Mouse (Mus musculus): ENCODE results near the gene Cep170b. TPM values are rescaled to one million over a fixed set of nuclear protein-coding genes. Genes with fewer than 3 reads are reported as not detected.

The Cep170b gene
- polyA plus RNA-seq, 1 experiment from 2014 or later: 14.7 TPM

DNA sequence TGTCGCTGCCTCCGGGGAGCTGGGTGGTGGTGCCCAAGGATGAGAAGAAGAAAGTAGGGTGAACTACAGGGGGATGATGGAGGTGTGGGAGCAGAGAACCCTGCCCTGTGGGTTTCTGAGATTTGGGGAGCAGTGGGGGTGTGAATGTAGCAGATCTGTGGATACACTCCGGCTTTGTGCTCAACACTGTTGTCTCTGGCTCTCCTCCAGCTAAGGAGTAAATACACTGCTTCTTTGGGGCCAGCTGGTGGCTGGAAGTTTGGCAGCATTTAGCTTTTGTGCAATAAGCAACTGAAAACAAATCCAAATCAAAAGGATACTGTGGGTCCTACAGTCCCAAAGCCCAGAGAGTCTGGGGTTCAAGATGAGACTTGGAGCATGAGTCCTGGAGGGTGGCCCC, 6.3 kb upstream of the Cep170b start:
- peak overlapping the region; percentile 61; the same call in 1 of the 2 replicates for H3K27ac ChIP-seq
- ATAC-seq (ENCODE audit: low FRiP score, low read depth): no peak
- WGBS: 60% methylated on average over 3 of the region's 3 CpGs

DNA sequence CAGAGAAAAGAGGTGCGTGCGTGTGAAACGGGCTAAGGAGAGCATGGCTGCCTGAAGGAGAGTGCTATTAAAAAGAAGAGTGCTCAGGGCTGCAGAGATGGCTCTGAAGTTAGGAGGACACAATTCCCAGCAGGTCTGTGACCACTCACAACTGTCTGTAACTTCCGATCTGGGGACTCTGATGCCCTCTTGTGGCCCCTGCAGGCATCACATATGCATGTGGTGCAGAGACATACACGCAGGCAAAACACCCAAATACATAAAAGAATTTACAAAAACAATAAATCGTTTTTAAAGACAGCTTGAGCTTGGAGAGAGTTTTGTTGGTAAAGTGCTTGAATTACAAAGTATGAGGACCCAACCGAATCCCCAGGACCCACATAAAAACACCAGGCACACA, 3.1 kb upstream of the Cep170b start:
- Histone ChIP-seq H3K36me3 (no peaks in the 10 kb centered on the region), H3K9ac (no peak overlapping the region)

More for the DNA sequence above, 6.3 kb upstream of the Cep170b start:
- 0 out of 2 replicates have a peak overlapping the region, but pooled peaks have one; percentile 25 for H3K9ac ChIP-seq
- no peak overlapping the region; the same call in 1 of the 2 replicates for H3K4me2 ChIP-seq (replicated peaks)
- no peaks in the 10 kb centered on the region for H3K36me3 ChIP-seq
- H3K9me3 ChIP-seq: no peaks in the 10 kb centered on the region
- peaks cover under 1% of the 10 kb centered on the region; the same call in 1 of the 2 replicates for H3K4me1 ChIP-seq
- H3K4me3 ChIP-seq: no peak overlapping the region
- peaks cover 5% of the 10 kb centered on the region for H3K27me3 ChIP-seq

DNA sequence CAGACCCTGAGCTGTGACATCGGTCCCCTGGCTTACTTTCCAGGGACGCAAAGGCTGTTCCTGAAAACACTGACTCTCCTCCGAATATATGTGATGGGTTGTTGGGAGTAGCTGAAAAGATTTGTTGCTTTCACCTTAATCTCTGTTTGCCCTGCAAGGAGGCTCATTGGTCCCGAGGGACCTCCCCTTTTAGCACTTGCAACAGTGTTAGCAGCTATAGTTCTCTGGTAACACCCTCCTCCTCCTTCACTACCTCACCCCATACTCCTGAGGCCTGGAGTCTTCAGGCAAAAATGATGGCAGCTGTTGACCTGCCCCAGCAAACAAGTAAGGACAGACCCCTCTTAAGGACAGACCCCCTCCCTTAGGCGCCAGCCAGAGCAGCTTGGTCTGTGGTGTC, 1.3 kb upstream of the Cep170b start:
- no peaks in the 10 kb centered on the region for H3K9me3 ChIP-seq
- H3K36me3 ChIP-seq: no peaks in the 10 kb centered on the region
- no peak overlapping the region for H3K9ac ChIP-seq
- H3K4me3 ChIP-seq: no peak overlapping the region
- peaks cover 12% of the 10 kb centered on the region; the same call in 1 of the 2 replicates for H3K27me3 ChIP-seq
- no peak overlapping the region for H3K4me2 ChIP-seq (replicated peaks)
- peaks cover 34% of the 10 kb centered on the region for H3K4me1 ChIP-seq
- ATAC-seq (ENCODE audit: low FRiP score, low read depth): no peak
- WGBS: 32% methylated on average over 5 of the region's 5 CpGs
- no peak overlapping the region for H3K27ac ChIP-seq

More for the DNA sequence above, 3.1 kb upstream of the Cep170b start:
- Histone ChIP-seq H3K9me3 (no peaks in the 10 kb centered on the region), H3K4me2 (replicated peaks) (no peak overlapping the region), H3K27ac (no peak overlapping the region), H3K27me3 (peaks cover 12% of the 10 kb centered on the region; the same call in 1 of the 2 replicates), H3K4me1 (peaks cover 21% of the 10 kb centered on the region), H3K4me3 (no peak overlapping the region)
- ATAC-seq (ENCODE audit: low FRiP score, low read depth): no peak
- 23% methylated on average over 7 of the region's 7 CpGs for WGBS

DNA sequence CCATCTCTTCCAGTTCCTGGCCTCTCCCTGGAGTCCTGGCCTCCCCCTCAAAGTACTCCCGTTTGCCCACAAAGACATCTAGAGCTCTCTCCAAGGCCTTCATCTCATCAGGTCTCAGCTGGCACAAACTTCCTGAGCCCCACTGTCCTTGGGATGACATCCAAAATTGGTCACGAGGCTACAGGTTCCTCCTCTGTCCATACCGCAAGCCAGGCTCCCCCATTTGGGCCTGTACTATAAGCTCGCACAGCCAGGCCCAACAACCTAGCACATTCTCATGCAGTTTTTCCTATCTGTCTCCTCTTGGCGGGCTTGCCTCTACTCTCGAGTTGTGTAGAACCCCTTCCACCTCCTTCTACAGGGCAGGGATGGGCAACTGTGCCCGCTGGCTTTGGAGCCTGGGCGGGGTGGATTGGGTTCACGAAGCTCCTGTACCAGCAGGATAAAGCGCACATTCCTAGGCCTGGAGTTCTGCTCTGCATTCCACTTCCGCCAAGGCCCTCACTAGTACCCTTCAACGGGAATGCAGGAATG, 702 bp downstream of the Cep170b start:
- Histone ChIP-seq H3K4me2 (replicated peaks) (peak overlapping the region; percentile 90), H3K27me3 (peaks cover 12% of the 10 kb centered on the region; the same call in 1 of the 2 replicates), H3K27ac (peak overlapping the region; percentile 75; the same call in 1 of the 2 replicates), H3K4me1 (peaks cover 34% of the 10 kb centered on the region), H3K4me3 (peak overlapping the region; percentile 88), H3K9me3 (no peaks in the 10 kb centered on the region), H3K36me3 (peaks cover 12% of the 10 kb centered on the region), H3K9ac (peak overlapping the region; percentile 88; the same call in 1 of the 2 replicates)
- ATAC-seq (ENCODE audit: low FRiP score, low read depth): no peak
- WGBS: 38% methylated on average over 12 of the region's 12 CpGs

DNA sequence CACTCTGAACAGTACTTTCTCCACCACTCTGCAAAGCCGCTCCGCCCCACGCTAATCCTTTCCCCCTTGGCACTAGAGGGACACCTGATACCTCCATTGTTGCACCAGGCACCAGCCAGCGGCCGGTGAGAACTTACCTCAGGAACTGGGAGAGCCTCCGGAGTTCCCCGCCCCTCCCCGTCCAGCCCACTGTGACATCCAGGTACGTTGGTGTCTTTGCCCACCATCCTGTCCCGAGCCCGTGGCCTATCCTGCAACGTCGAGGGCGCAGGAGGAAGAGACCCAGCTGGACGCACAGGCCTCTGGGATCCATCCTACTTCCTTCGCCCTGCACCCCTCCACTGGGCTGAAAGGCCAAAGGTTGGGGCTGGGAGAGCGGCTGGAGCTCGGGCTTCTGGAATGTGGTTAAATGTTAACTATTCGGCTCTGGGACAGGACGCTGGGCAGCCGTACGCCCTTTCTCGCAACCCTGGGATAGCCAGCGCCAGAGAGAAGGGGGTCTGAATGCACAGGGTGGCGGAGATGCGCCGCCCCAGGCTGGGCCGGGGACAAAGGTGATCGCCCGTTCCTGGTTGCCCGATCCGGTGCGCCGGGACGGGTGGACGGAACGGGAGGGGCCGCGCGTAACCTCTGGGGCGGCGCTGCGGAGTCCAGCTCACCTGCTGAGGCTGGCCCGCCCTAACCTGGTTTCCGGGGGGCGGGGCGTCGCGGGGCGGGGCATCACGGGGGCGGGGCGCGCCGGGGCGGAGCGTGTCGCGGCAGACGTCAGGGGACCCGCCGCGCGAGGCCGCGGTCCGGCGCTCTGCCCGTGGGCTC, 1.4 kb downstream of the Cep170b start:
- peak overlapping the region; percentile 88 for H3K4me3 ChIP-seq
- H3K9me3 ChIP-seq: no peaks in the 10 kb centered on the region
- ATAC-seq (ENCODE audit: low FRiP score, low read depth): peak; percentile 58
- H3K27ac ChIP-seq: peak overlapping the region; percentile 75
- peaks cover 18% of the 10 kb centered on the region for H3K36me3 ChIP-seq
- peak overlapping the region; percentile 88 for H3K9ac ChIP-seq
- WGBS: 2% methylated on average over 50 of the region's 69 CpGs
- peaks cover 34% of the 10 kb centered on the region for H3K4me1 ChIP-seq
- H3K4me2 ChIP-seq (replicated peaks): peak overlapping the region; percentile 90
- peaks cover 12% of the 10 kb centered on the region; the same call in 1 of the 2 replicates for H3K27me3 ChIP-seq

DNA sequence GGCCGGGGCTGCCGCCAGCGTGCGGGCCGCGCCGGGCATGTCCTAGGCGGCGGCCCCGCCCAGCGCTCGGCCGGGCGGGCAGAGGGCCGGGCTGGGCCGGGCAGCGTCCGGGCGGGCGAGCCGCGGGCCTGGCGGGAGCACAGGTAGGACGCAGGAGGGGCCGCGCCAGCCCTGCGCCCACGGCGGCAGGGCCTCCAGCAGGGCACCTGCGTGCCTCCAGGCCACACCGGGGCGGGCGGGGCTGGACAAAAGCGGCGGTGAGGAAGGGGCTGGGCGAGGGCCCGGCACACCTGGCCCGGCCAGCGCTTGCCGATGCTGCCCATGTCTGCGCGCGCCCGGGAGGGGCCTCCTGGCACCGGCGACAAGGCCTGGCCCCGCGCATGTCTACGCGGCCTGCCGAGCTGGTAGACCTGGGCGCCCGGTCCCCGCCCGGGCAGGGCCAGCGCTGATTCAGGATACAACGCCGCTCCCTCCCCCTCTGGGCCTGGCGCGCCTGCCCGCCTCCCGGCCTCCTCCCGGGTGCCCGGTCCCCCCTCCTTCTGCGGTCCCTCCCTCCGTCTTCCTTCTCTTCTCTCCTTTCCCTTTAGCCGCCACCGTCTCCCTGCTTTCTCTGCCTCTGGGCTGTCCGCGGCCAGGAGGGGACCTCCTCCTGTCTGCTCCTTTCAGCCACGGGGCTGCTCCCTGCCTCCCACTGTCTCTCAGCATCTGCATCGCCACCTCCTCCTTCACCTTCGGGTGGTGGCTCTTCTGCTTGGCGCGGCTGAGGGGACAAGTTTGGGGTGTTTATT, 2.2 kb downstream of the Cep170b start:
- under 1% methylated on average over 36 of the region's 75 CpGs for WGBS
- ATAC-seq (ENCODE audit: low FRiP score, low read depth): peak; percentile 37
- peaks cover 34% of the 10 kb centered on the region for H3K4me1 ChIP-seq
- peaks cover 26% of the 10 kb centered on the region for H3K36me3 ChIP-seq
- H3K27ac ChIP-seq: peak overlapping the region; percentile 39; the same call in 1 of the 2 replicates
- H3K4me3 ChIP-seq: peak overlapping the region; percentile 88
- peaks cover 12% of the 10 kb centered on the region; the same call in 1 of the 2 replicates for H3K27me3 ChIP-seq
- H3K9ac ChIP-seq: peak overlapping the region; percentile 88
- peak overlapping the region; percentile 90 for H3K4me2 ChIP-seq (replicated peaks)
- H3K9me3 ChIP-seq: no peaks in the 10 kb centered on the region

DNA sequence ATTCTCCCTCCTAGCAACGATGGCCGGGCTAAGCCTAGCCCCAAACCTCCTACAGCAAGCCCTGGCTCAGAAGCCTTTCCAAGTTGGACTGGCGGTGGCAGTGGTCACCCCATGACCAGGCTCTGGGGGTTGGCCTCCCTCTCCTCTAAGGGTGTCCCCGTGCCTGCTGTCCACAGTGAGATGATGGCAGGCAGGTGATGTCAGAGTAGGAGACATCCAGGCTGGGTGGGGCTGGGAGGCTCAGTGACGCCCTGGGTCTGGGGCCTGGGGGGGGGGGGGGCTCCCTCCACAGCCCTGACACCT, 2.7 kb downstream of the Cep170b start:
- H3K9ac ChIP-seq: peak overlapping the region; percentile 88
- peaks cover 34% of the 10 kb centered on the region for H3K4me1 ChIP-seq
- no peak overlapping the region for H3K27ac ChIP-seq
- H3K4me2 ChIP-seq (replicated peaks): peak overlapping the region; percentile 90
- 0 out of 2 replicates have a peak, but pooled peaks have one; percentile 3 for ATAC-seq (ENCODE audit: low FRiP score, low read depth)
- H3K36me3 ChIP-seq: peaks cover 31% of the 10 kb centered on the region
- peak overlapping the region; percentile 88 for H3K4me3 ChIP-seq
- H3K27me3 ChIP-seq: peaks cover 12% of the 10 kb centered on the region; the same call in 1 of the 2 replicates
- H3K9me3 ChIP-seq: no peaks in the 10 kb centered on the region
- 7% methylated on average over 5 of the region's 5 CpGs for WGBS

DNA sequence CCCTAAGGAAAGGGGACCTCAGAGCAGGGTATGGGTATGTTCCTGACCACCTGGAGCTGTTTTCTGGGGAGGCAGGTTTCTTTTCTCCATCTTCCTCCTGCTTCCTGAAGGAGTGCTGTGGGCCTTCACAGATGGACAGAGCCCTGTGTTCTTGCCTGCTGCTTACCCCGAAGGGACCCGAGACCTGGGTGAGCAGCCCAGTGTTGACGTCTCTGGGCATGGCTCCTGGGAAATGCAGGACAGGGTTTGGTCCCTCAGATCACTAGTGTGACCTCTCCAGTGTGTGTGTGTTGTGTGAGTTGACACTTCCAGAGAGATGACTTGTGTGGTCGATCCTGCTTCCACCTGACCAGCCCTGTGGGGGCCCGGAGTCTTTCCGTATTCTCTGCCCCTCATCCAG, 3.2 kb downstream of the Cep170b start:
- Histone ChIP-seq H3K27ac (no peak overlapping the region), H3K4me3 (peak overlapping the region; percentile 88), H3K36me3 (peaks cover 34% of the 10 kb centered on the region), H3K9me3 (no peaks in the 10 kb centered on the region), H3K4me1 (peaks cover 34% of the 10 kb centered on the region), H3K9ac (peak overlapping the region; percentile 88), H3K4me2 (replicated peaks) (peak overlapping the region; percentile 90), H3K27me3 (peaks cover 12% of the 10 kb centered on the region; the same call in 1 of the 2 replicates)
- 82% methylated on average over 6 of the region's 6 CpGs for WGBS
- no peak for ATAC-seq (ENCODE audit: low FRiP score, low read depth)

DNA sequence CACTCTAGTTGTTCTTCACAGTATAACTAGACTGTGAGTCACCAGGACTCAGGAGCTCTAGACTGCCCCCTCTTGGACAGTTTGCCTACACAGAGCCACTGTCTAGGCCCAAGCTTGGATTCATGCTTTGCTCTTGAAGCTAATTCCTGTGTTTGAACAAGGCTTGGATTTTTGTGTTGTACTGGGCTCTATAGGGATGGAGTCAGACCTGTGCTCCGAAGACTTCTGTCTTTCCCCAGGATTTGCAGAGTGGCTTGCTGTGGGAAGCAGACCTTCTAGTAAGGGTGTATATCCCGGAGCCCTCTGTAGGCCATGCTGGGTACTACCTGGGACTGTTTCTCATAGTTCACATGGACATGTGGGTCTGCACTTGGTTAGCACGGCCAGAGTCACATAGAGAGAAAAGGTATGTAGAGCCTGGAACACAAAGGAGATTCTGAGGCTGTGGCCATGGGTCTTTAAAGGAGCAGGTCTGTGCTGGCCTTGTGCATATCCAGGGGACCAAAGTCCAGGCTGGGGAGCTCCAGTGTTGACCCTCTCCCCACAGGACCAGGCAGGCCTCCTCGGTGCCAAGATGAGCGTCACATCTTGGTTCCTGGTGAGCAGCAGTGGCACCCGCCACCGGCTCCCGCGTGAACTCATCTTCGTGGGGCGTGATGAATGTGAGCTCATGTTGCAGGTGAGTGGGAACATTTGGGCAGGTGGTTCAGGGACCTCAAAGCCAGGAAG, 4.0 kb downstream of the Cep170b start:
- H3K27ac ChIP-seq: no peak overlapping the region
- peak overlapping the region; percentile 90 for H3K4me2 ChIP-seq (replicated peaks)
- no peak overlapping the region for H3K4me3 ChIP-seq
- H3K9me3 ChIP-seq: no peaks in the 10 kb centered on the region
- WGBS: 80% methylated on average over 11 of the region's 11 CpGs
- no peak overlapping the region for H3K9ac ChIP-seq
- peaks cover 12% of the 10 kb centered on the region; the same call in 1 of the 2 replicates for H3K27me3 ChIP-seq
- H3K36me3 ChIP-seq: peaks cover 42% of the 10 kb centered on the region
- peaks cover 30% of the 10 kb centered on the region for H3K4me1 ChIP-seq
- no peak; the same call in 1 of the 2 replicates for ATAC-seq (ENCODE audit: low FRiP score, low read depth)

DNA sequence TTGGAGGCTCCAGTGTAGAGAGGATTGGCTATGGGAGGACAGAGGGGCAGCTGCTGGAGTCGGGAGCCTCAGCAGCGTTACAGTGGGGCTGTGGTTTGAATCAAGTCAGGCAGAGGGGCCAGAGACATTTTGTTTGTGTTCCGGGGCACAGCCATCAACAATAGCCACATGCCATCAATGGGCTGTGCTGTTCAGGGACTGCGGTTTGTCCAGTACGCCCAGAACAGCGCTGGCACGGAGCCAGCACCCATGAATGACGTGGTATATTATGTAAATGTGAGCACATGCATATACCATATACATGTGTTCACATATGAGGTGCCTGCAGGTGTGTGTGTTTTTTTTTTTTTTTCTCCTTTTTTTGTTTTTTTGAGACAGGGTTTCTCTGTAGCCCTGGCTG, 7.5 kb downstream of the Cep170b start:
- Histone ChIP-seq H3K4me2 (replicated peaks) (no peak overlapping the region), H3K4me3 (no peak overlapping the region), H3K27ac (no peak overlapping the region), H3K9me3 (no peaks in the 10 kb centered on the region), H3K4me1 (peaks cover 10% of the 10 kb centered on the region), H3K27me3 (no peaks in the 10 kb centered on the region), H3K36me3 (peaks cover 76% of the 10 kb centered on the region), H3K9ac (no peak overlapping the region)
- no peak for ATAC-seq (ENCODE audit: low FRiP score, low read depth)
- whole genome bisulfite sequencing: 86% methylated on average over 8 of the region's 8 CpGs

DNA sequence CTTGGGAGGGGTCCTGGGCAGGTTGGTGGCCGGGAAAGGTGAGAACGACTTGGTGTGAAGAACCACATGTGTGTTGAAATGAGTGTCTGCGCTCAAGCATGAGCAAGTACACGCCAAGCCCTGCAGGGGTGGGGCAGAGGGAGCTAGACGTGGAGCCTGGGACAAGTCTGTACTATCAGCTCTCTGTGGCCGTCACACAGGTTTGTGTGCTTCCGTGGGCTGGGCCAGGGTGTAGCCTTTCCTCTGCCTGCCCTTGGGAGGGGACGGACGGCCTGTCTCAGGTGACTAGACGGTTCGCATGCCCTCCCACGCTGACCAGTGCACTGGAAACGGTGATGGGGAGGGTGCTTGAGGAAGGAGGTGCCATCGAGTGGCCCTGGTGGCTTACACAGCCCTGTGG, 10.6 kb downstream of the Cep170b start:
- Histone ChIP-seq H3K9ac (no peak overlapping the region), H3K4me3 (no peak overlapping the region), H3K4me1 (no peaks in the 10 kb centered on the region), H3K36me3 (peaks cover 96% of the 10 kb centered on the region), H3K27ac (no peak overlapping the region), H3K4me2 (replicated peaks) (no peak overlapping the region), H3K27me3 (no peaks in the 10 kb centered on the region), H3K9me3 (no peaks in the 10 kb centered on the region)
- WGBS: 85% methylated on average over 14 of the region's 14 CpGs
- ATAC-seq (ENCODE audit: low FRiP score, low read depth): no peak

Data from limb, embryonic 13.5 days (tissue).